Mouse (Mus musculus) heart, adult 2 months (tissue): ENCODE measurements around the gene Zzef1.

Experiments used
- CTCF ChIP-seq: fragments of 200-600 bp; IDR thresholded peaks from 2 replicates; pipeline ENCODE4 v1.8.1; 2022; ENCODE audit warnings: antibody characterized with exemption, mild to moderate bottlenecking, moderate library complexity
- EP300 ChIP-seq: fragments of 200-500 bp; IDR thresholded peaks from 2 replicates; pipeline ENCODE4 v1.6.1; 2011; ENCODE audit warnings: low read depth, low read length, control low read depth; ENCODE audit not compliant: insufficient read depth
- POLR2A ChIP-seq: fragments of 200-500 bp; IDR thresholded peaks from 2 replicates; pipeline ENCODE4 v1.6.1; 2011; ENCODE audit warnings: mild to moderate bottlenecking, low read depth, low read length, control low read depth; ENCODE audit not compliant: insufficient read depth

GRCm38 (mm10) chr11:72952226-72952625 lies 156.2 kb downstream of the Zzef1 start:
- no peak for TF ChIP-seq CTCF
- no peak for TF ChIP-seq POLR2A
- TF ChIP-seq EP300, result peak; percentile 66; the same call in 1 of the 2 replicates
